Comparison of ENCODE assay signal across 26 mouse cellular contexts in genomic region chr2:129525644-129526043, GRCm38 (mm10). TPM values are rescaled to one million over a fixed set of nuclear protein-coding genes. Genes with fewer than 3 reads are reported as not detected.
DNase-seq lines count a peak whose midpoint lies in the region; ATAC-seq and TF ChIP-seq lines count a peak whose summit lies in the region.
"Had no signal": no experiment of that assay in that cellular context is flagged by ENCODE, and none has a peak within 500 bp of the region (broad histone marks: within the 10 kb centered on the region; RNA-seq: fewer than 3 reads in every experiment).

No protein-coding gene starts in this region.

- peak; percentile 27; the same call in 1 of the 2 replicates for ATAC-seq in liver, embryonic 12.5 days
- no peak for ATAC-seq in liver, embryonic 11.5 days (replicated peaks; ENCODE audit: low FRiP score)
- peak; percentile 53 for ATAC-seq in granulocyte monocyte progenitor cell, adult 5-6 weeks (replicated peaks; ENCODE audit: poor library complexity, severe bottlenecking)
- ATAC-seq in liver, embryonic 14.5 days (ENCODE audit: insufficient read depth) = 0 out of 2 replicates have a peak, but pooled peaks have one; percentile 33
- 0 out of 2 replicates have a peak, but pooled peaks have one; percentile 26 for ATAC-seq in megakaryocyte progenitor cell, adult 5-6 weeks (replicated peaks; ENCODE audit: poor library complexity)
- ATAC-seq in stomach, postnatal 0 days (ENCODE audit: low FRiP score, low TSS enrichment) = no peak
- ATAC-seq: forebrain, embryonic 14.5 days had no signal

- H3K36me3 ChIP-seq in liver, embryonic 12.5 days = no peaks in the 10 kb centered on the region
- H3K36me3 ChIP-seq in liver, embryonic 11.5 days (ENCODE audit: control insufficient read depth, insufficient read depth, low read length) = no peaks in the 10 kb centered on the region
- no peaks in the 10 kb centered on the region for H3K36me3 ChIP-seq in liver, embryonic 14.5 days (replicated peaks; ENCODE audit: control insufficient read depth, insufficient read depth, low read depth)
- no peaks in the 10 kb centered on the region for H3K36me3 ChIP-seq in stomach, postnatal 0 days (ENCODE audit: control insufficient read depth, insufficient read depth, low read length)
- H3K36me3 ChIP-seq: embryonic facial prominence, embryonic 15.5 days; forebrain, embryonic 10.5 days; heart, embryonic 15.5 days; hindbrain, embryonic 13.5 days had no signal

- 0 out of 2 replicates have a peak overlapping the region, but pooled peaks have one; percentile 28 for H3K27ac ChIP-seq in liver, embryonic 12.5 days
- H3K27ac ChIP-seq in liver, embryonic 11.5 days (ENCODE audit: low read depth, low read length) = no peak overlapping the region
- no peak overlapping the region for H3K27ac ChIP-seq in liver, embryonic 14.5 days
- H3K27ac ChIP-seq in stomach, postnatal 0 days (replicated peaks) = no peak overlapping the region
- H3K27ac ChIP-seq: embryonic facial prominence, embryonic 15.5 days; forebrain, embryonic 10.5 days; heart, adult 2 months; heart, embryonic 15.5 days; hindbrain, embryonic 13.5 days had no signal

- H3K9ac ChIP-seq in liver, embryonic 12.5 days = no peak overlapping the region
- H3K9ac ChIP-seq in liver, embryonic 11.5 days (ENCODE audit: low read depth, low read length) = no peak overlapping the region
- H3K9ac ChIP-seq in liver, embryonic 14.5 days (replicated peaks) = no peak overlapping the region
- H3K9ac ChIP-seq in stomach, postnatal 0 days (ENCODE audit: low read length) = no peak overlapping the region
- H3K9ac ChIP-seq: embryonic facial prominence, embryonic 15.5 days; heart, embryonic 15.5 days; hindbrain, embryonic 13.5 days had no signal

- no peak for TF ChIP-seq EP300 in liver, embryonic 14.5 days (IDR thresholded peaks at IDR 0.05; ENCODE audit: low read depth)
- no peak for TF ChIP-seq EP300 in stomach, postnatal 0 days (optimal IDR thresholded peaks at IDR 0.05)

- no peaks in the 10 kb centered on the region for H3K9me3 ChIP-seq in liver, embryonic 12.5 days (replicated peaks)
- no peaks in the 10 kb centered on the region for H3K9me3 ChIP-seq in liver, embryonic 11.5 days (ENCODE audit: control insufficient read depth, low read length)
- no peaks in the 10 kb centered on the region for H3K9me3 ChIP-seq in liver, embryonic 14.5 days (ENCODE audit: control insufficient read depth, low read length)
- no peaks in the 10 kb centered on the region for H3K9me3 ChIP-seq in stomach, postnatal 0 days (ENCODE audit: control insufficient read depth, low read length)
- H3K9me3 ChIP-seq: embryonic facial prominence, embryonic 15.5 days; forebrain, embryonic 10.5 days; heart, embryonic 15.5 days; hindbrain, embryonic 13.5 days had no signal

- no peaks in the 10 kb centered on the region for H3K27me3 ChIP-seq in liver, embryonic 12.5 days (replicated peaks)
- no peaks in the 10 kb centered on the region for H3K27me3 ChIP-seq in liver, embryonic 11.5 days (replicated peaks; ENCODE audit: control insufficient read depth, insufficient read depth, low read length)
- H3K27me3 ChIP-seq in liver, embryonic 14.5 days (ENCODE audit: control insufficient read depth, insufficient read depth, low read length) = no peaks in the 10 kb centered on the region
- H3K27me3 ChIP-seq in stomach, postnatal 0 days (ENCODE audit: control insufficient read depth, insufficient read depth, low read length) = no peaks in the 10 kb centered on the region
- H3K27me3 ChIP-seq: embryonic facial prominence, embryonic 15.5 days; heart, embryonic 15.5 days had no signal

- H3K4me2 ChIP-seq in liver, embryonic 12.5 days = no peak overlapping the region
- no peak overlapping the region for H3K4me2 ChIP-seq in liver, embryonic 11.5 days
- no peak overlapping the region for H3K4me2 ChIP-seq in liver, embryonic 14.5 days (ENCODE audit: low read depth)
- no peak overlapping the region for H3K4me2 ChIP-seq in stomach, postnatal 0 days (replicated peaks; ENCODE audit: low read depth)
- H3K4me2 ChIP-seq: embryonic facial prominence, embryonic 15.5 days; heart, embryonic 11.5 days; heart, embryonic 15.5 days; hindbrain, embryonic 13.5 days had no signal

- DNase-seq in liver, embryonic 11.5 days (ENCODE audit: low spot score) = no peak
- DNase-seq in liver, embryonic 14.5 days (ENCODE audit: low read depth in 3 of 3, low spot score in 3 of 3) = no peak
- DNase-seq in stomach, postnatal 0 days (ENCODE audit: low spot score) = no peak
- DNase-seq in adrenal gland, postnatal 10 days = no peak
- DNase-seq: adrenal gland, postnatal 25 days; cerebellum, adult 18-20 months; cerebellum, postnatal 14 days; embryo, embryonic 11 days; heart, adult 2 months; heart, postnatal 14 days had no signal

- H3K4me1 ChIP-seq in liver, embryonic 12.5 days = 0 out of 2 replicates have a peak, but pooled peaks cover 3% of the 10 kb centered on the region
- no peaks in the 10 kb centered on the region for H3K4me1 ChIP-seq in liver, embryonic 11.5 days (replicated peaks; ENCODE audit: control insufficient read depth, insufficient read depth, low read length)
- peaks cover 0 to 7% of the 10 kb centered on the region in 2 experiments; a peak in 2 of 4 replicates for H3K4me1 ChIP-seq in liver, embryonic 14.5 days (replicated peaks; ENCODE audit: control insufficient read depth in 2 of 2, insufficient read depth in 2 of 2, low read length in 1 of 2)
- H3K4me1 ChIP-seq in stomach, postnatal 0 days (replicated peaks; ENCODE audit: control insufficient read depth, insufficient read depth) = 0 out of 2 replicates have a peak, but pooled peaks cover 4% of the 10 kb centered on the region
- H3K4me1 ChIP-seq: embryonic facial prominence, embryonic 15.5 days had no signal

- no peak for TF ChIP-seq CTCF in liver, embryonic 14.5 days (IDR thresholded peaks at IDR 0.05; ENCODE audit: low read depth)
- TF ChIP-seq CTCF in stomach, postnatal 0 days (IDR thresholded peaks at IDR 0.05; ENCODE audit: low read depth) = no peak

- no peak overlapping the region for H3K4me3 ChIP-seq in liver, embryonic 12.5 days
- H3K4me3 ChIP-seq in liver, embryonic 11.5 days (ENCODE audit: low read depth, low read length) = no peak overlapping the region
- H3K4me3 ChIP-seq in liver, embryonic 14.5 days (ENCODE audit: insufficient read depth in 1 of 2, low read depth in 2 of 2, low read length in 2 of 2) = no peak overlapping the region
- no peak overlapping the region for H3K4me3 ChIP-seq in stomach, postnatal 0 days (ENCODE audit: low read depth, low read length)
- H3K4me3 ChIP-seq: embryonic facial prominence, embryonic 15.5 days; erythroblast, embryonic 14.5 days; forebrain, embryonic 10.5 days; heart, adult 2 months; heart, embryonic 15.5 days; hindbrain, embryonic 13.5 days had no signal

RNA-seq across cellular contexts. Expression of gene F830045P16Rik, which starts 10.8 kb away (rescaled TPM):
- polyA plus RNA-seq in liver, embryonic 12.5 days (2016; fragmentation: Nextera tagmentation; extraction: Ambion mirVana) = not detected in 2 replicates
- polyA plus RNA-seq in liver, embryonic 11.5 days (2014; fragmentation: Nextera tagmentation; extraction: Ambion mirVana) = not detected in 2 replicates
- not detected in 2 replicates for total RNA-seq in granulocyte monocyte progenitor cell, adult 5-6 weeks (2014; fragmentation: Nextera tagmentation)
- 0.15 TPM in 1 of 2 replicates, not detected in the other for total RNA-seq in granulocyte monocyte progenitor cell, adult 5-6 weeks (2017)
- 0.02 TPM in 1 of 2 replicates, not detected in the other for polyA plus RNA-seq in liver, embryonic 14.5 days (2012; rRNA removed)
- not detected in 2 replicates for polyA plus RNA-seq in liver, embryonic 14.5 days (2014; fragmentation: Nextera tagmentation; extraction: Ambion mirVana)
- not detected in 2 replicates for total RNA-seq in megakaryocyte progenitor cell, adult 5-6 weeks (2015)
- not detected in 2 replicates for total RNA-seq in megakaryocyte progenitor cell, adult 5-6 weeks (2017)
- 0.05 TPM in 1 of 2 replicates, not detected in the other for polyA plus RNA-seq in stomach, postnatal 0 days (2015; fragmentation: Nextera tagmentation; extraction: Ambion mirVana)
- total RNA-seq in adrenal gland, postnatal 10 days (2021) = not detected
- total RNA-seq: adrenal gland, postnatal 25 days; common myeloid progenitor, adult 5-6 weeks; gastrocnemius, adult 8-10 months; hematopoietic stem cell, adult 5-6 weeks; MEL had no signal
- polyA plus RNA-seq: C2C12; embryonic facial prominence, embryonic 11.5 days; erythroblast, embryonic 14.5 days; forebrain, embryonic 10.5 days; forebrain, embryonic 14.5 days; heart, adult 2 months; heart, embryonic 11.5 days; heart, embryonic 15.5 days; hindbrain, embryonic 13.5 days had no signal

Comparison
In these comparisons a context has a peak if more than half of its experiments do, and no peak if none do; other contexts are left out.
1. ATAC-seq: peak in liver, embryonic 12.5 days (single experiment), granulocyte monocyte progenitor cell, adult 5-6 weeks (single experiment), liver, embryonic 14.5 days (single experiment) and megakaryocyte progenitor cell, adult 5-6 weeks (single experiment); none in liver, embryonic 11.5 days (single experiment) and stomach, postnatal 0 days (single experiment).